Mouse (Mus musculus) bone marrow, adult 2 months (tissue): ENCODE results near the gene Lpcat3.

Experiments used
- CTCF ChIP-seq: fragments of 200-500 bp; IDR thresholded peaks from 2 replicates; pipeline ENCODE4 v1.5.1; 2011; ENCODE audit warnings: low read length, control low read depth; ENCODE audit not compliant: control insufficient read depth, insufficient read depth
- POLR2A ChIP-seq: fragments of 200-500 bp; IDR thresholded peaks from 2 replicates; pipeline ENCODE4 v1.6.1; 2011; ENCODE audit warnings: low read depth, mild to moderate bottlenecking, control low read depth, low read length, borderline replicate concordance; ENCODE audit not compliant: control insufficient read depth

DNA sequence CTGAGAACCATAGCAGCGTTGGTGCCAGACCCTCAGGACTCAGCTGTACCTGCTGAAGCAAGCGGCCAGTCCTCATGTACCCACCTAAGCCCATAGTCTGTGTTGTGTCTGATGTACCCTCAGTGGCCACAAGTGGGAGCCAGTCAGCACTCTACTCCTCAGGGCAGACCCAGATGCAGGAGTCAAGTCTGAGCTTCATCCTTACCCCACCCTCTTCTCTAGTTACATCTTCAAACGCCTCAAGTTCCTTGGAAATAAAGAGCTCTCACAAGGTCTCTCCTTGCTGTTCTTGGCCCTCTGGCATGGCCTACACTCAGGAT is 39.9 kb downstream of the Lpcat3 start:
- peak; percentile 96 for TF ChIP-seq CTCF
- no peak for TF ChIP-seq POLR2A
